Mouse (Mus musculus): ENCODE measurements at regions not wholly inside any gene's neighbourhood (a gene's known extent, or its start where the extent isn't known, plus 50 kb on each side); places are given as distances from the start of the nearest gene placed in this dataset.

GRCm38 (mm10) chr4:127452081-127452480 is 94.1 kb upstream of the Gjb5 start:
- intact Hi-C loops (cut with DNase I): no loop called here
- DNase-seq (ENCODE audit: low spot score in 2 of 2): no peak

- no peak for DNase-seq (ENCODE audit: low spot score in 2 of 2)
- intact Hi-C loops (cut with DNase I): no loop called here
These were observed 87.3 kb upstream of the Gjb5 start for GRCm38 (mm10) chr4:127445300-127445699.

GRCm38 (mm10) chr4:127444056-127444455 is 86.1 kb upstream of the Gjb5 start:
- intact Hi-C loops (cut with DNase I): loop anchor here (5.0 kb wide), 1 partner anchor 73 kb away; no protein-coding TSS in a partner anchor

GRCm38 (mm10) chr4:127442001-127442400 is 84.0 kb upstream of the Gjb5 start:
- intact Hi-C loops (cut with DNase I): loop anchor here (1.0 to 5.0 kb wide), 2 partner anchors 75 to 266 kb away; no protein-coding TSS in a partner anchor
- peak; percentile 16 to 61 for DNase-seq (ENCODE audit: low spot score in 2 of 2)

More at GRCm38 (mm10) chr4:127444056-127444455, 86.1 kb upstream of the Gjb5 start:
- DNase-seq (ENCODE audit: low spot score in 2 of 2): no peak

GRCm38 (mm10) chr4:127440602-127441001 is 82.6 kb upstream of the Gjb5 start:
- intact Hi-C loops (cut with DNase I): loop anchor here (5.0 kb wide), 1 partner anchor 77 kb away; no protein-coding TSS in a partner anchor

GRCm38 (mm10) chr4:127435076-127435475 is 77.1 kb upstream of the Gjb5 start:
- intact Hi-C loops (cut with DNase I): no loop called here
- DNase-seq (ENCODE audit: low spot score in 2 of 2): peak; percentile 37 to 39

More at GRCm38 (mm10) chr4:127440602-127441001, 82.6 kb upstream of the Gjb5 start:
- DNase-seq (ENCODE audit: low spot score in 2 of 2): peak in 1 of 2 experiments; percentile 71

- no peak for DNase-seq (ENCODE audit: low spot score in 2 of 2)
- intact Hi-C loops (cut with DNase I): no loop called here
These were observed 72.3 kb upstream of the Gjb5 start for GRCm38 (mm10) chr4:127430237-127430636.

GRCm38 (mm10) chr4:127429748-127430147 is 71.8 kb upstream of the Gjb5 start:
- intact Hi-C loops (cut with DNase I): loop anchor here (10.0 kb wide), 1 partner anchor 155 kb away; no protein-coding TSS in a partner anchor
- DNase-seq (ENCODE audit: low spot score in 2 of 2): no peak

GRCm38 (mm10) chr4:127423855-127424254 is 65.9 kb upstream of the Gjb5 start:
- intact Hi-C loops (cut with DNase I): loop anchor here (10.0 kb wide), 1 partner anchor 149 kb away; no protein-coding TSS in a partner anchor
- no peak for DNase-seq (ENCODE audit: low spot score in 2 of 2)

GRCm38 (mm10) chr4:127421927-127422450 is 64.0 kb upstream of the Gjb5 start:
- no peak for DNase-seq (ENCODE audit: low spot score in 2 of 2)
- intact Hi-C loops (cut with DNase I): loop anchor here (10.0 kb wide), 1 partner anchor 147 kb away; no protein-coding TSS in a partner anchor

- intact Hi-C loops (cut with DNase I): loop anchor here (10.0 kb wide), 1 partner anchor 146 kb away; no protein-coding TSS in a partner anchor
- no peak for DNase-seq (ENCODE audit: low spot score in 2 of 2)
These were observed 63.1 kb upstream of the Gjb5 start for GRCm38 (mm10) chr4:127421129-127421528.

GRCm38 (mm10) chr4:127419786-127420120 is 61.8 kb upstream of the Gjb5 start:
- intact Hi-C loops (cut with DNase I): loop anchor here (10.0 kb wide), 1 partner anchor 145 kb away; no protein-coding TSS in a partner anchor
- DNase-seq (ENCODE audit: low spot score in 2 of 2): no peak

- intact Hi-C loops (cut with DNase I): no loop called here
- no peak for DNase-seq (ENCODE audit: low spot score in 2 of 2)
These were observed 61.2 kb upstream of the Gjb5 start for GRCm38 (mm10) chr4:127419062-127419785.

- DNase-seq (ENCODE audit: low spot score in 2 of 2): no peak
- intact Hi-C loops (cut with DNase I): no loop called here
These were observed 58.9 kb upstream of the Gjb5 start for GRCm38 (mm10) chr4:127416906-127417305.

- DNase-seq (ENCODE audit: low spot score in 2 of 2): no peak
- intact Hi-C loops (cut with DNase I): no loop called here
These were observed 56.3 kb upstream of the Gjb5 start for GRCm38 (mm10) chr4:127413997-127414964.
